8 mouse cellular contexts compared by ENCODE assay signal in the genomic region with DNA sequence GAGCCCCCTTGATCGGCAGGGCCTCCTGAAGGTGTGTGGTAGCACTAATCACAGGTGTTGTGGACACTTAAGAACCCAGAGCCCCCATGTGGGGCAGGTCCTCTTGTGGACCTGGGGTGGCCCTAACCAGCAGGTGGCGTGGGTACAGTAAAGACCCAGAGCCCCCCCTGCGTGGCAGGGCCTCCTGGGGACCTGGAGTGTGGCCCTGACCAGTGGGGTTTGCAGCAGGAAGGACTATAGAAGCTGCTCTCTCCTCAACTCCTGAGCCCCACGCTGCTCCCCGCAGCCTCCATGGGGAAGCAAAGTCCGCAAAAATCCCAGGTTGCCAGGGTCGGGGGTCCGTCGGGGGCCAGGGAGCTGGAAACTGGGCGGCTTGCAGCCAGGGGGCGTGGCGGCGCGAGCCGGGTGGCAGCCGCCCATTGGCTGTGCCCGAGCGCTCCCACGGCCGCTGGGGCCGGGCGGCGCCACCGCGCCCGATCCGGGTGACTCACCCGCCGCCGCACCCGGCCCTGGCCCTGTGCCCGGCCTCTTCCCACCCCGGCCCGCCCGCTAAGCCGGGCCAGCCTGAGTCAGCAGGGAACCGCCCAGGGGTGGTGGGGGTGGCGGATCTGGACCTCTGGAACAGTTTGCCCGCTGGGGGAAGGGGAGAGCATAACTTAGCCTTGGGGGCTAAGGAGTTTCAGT. TPM values are rescaled to one million over a fixed set of nuclear protein-coding genes. Genes with fewer than 3 reads are reported as not detected.
DNase-seq lines count a peak whose midpoint lies in the region; ATAC-seq and TF ChIP-seq lines count a peak whose summit lies in the region.

No protein-coding gene starts in this region.

- no peak for TF ChIP-seq CTCF in bone marrow, adult 2 months (IDR thresholded peaks at IDR 0.05; ENCODE audit: control insufficient read depth, insufficient read depth, low read length)
- peak; percentile 39; the same call in 1 of the 2 replicates for TF ChIP-seq CTCF in kidney, postnatal 0 days (IDR thresholded peaks at IDR 0.05; ENCODE audit: low read depth)

- H3K9ac ChIP-seq in heart, embryonic 13.5 days: peak overlapping the region; percentile 78
- peak overlapping the region; percentile 55 for H3K9ac ChIP-seq in kidney, postnatal 0 days (ENCODE audit: low read depth, low read length)
- H3K9ac ChIP-seq in liver, embryonic 11.5 days (ENCODE audit: low read depth, low read length): peak overlapping the region; percentile 78

- peak; percentile 60 for DNase-seq in A20 (ENCODE audit: low read depth, low spot score)
- peak; percentile 90 for DNase-seq in kidney, postnatal 0 days (ENCODE audit: low spot score)
- DNase-seq in liver, embryonic 11.5 days (ENCODE audit: low spot score): peak; percentile 82
- DNase-seq in spleen, postnatal 4 days (ENCODE audit: low spot score in 2 of 2): peak; percentile 90 to 94

- no peaks in the 10 kb centered on the region for H3K9me3 ChIP-seq in heart, embryonic 13.5 days
- H3K9me3 ChIP-seq in kidney, postnatal 0 days (replicated peaks; ENCODE audit: low read length): no peaks in the 10 kb centered on the region
- no peaks in the 10 kb centered on the region for H3K9me3 ChIP-seq in liver, embryonic 11.5 days (ENCODE audit: control insufficient read depth, low read length)

- H3K4me2 ChIP-seq in heart, embryonic 13.5 days: peak overlapping the region; percentile 75
- peak overlapping the region; percentile 54 for H3K4me2 ChIP-seq in kidney, postnatal 0 days (ENCODE audit: low read length)
- peak overlapping the region; percentile 85 for H3K4me2 ChIP-seq in liver, embryonic 11.5 days

- H3K36me3 ChIP-seq in heart, embryonic 13.5 days: no peaks in the 10 kb centered on the region
- no peaks in the 10 kb centered on the region for H3K36me3 ChIP-seq in kidney, postnatal 0 days (ENCODE audit: insufficient read depth, low read length)
- no peaks in the 10 kb centered on the region for H3K36me3 ChIP-seq in liver, embryonic 11.5 days (ENCODE audit: control insufficient read depth, insufficient read depth, low read length)

- 3% methylated on average over 39 of the region's 39 CpGs for WGBS in bone marrow, adult 2 months
- WGBS in heart, embryonic 13.5 days: 3% methylated on average over 36 of the region's 39 CpGs
- WGBS in kidney, postnatal 0 days: 2% methylated on average over 38 of the region's 39 CpGs
- 3% methylated on average over 35 of the region's 39 CpGs for WGBS in liver, embryonic 11.5 days

- H3K4me1 ChIP-seq in bone marrow, adult 2 months (ENCODE audit: control insufficient read depth, insufficient read depth, low read length): peaks cover 6% of the 10 kb centered on the region
- peaks cover 34% of the 10 kb centered on the region for H3K4me1 ChIP-seq in heart, embryonic 13.5 days
- peaks cover 25% of the 10 kb centered on the region for H3K4me1 ChIP-seq in kidney, postnatal 0 days (replicated peaks; ENCODE audit: insufficient read depth, low read length)
- H3K4me1 ChIP-seq in liver, embryonic 11.5 days (replicated peaks; ENCODE audit: control insufficient read depth, insufficient read depth, low read length): peaks cover 26% of the 10 kb centered on the region

- ATAC-seq in erythroid progenitor cell, adult 5-6 weeks (replicated peaks; ENCODE audit: low FRiP score, poor library complexity, severe bottlenecking): peak; percentile 76
- ATAC-seq in heart, embryonic 13.5 days (ENCODE audit: extremely low read depth, insufficient number of reproducible peaks, low FRiP score, low TSS enrichment): peak; percentile 90
- ATAC-seq in kidney, postnatal 0 days (replicated peaks; ENCODE audit: low FRiP score, low read depth): peak; percentile 91
- peak; percentile 95 for ATAC-seq in liver, embryonic 11.5 days (replicated peaks; ENCODE audit: low FRiP score)
- 0 out of 2 replicates have a peak, but pooled peaks have one; percentile 3 for ATAC-seq in monocyte, adult 5-6 weeks (replicated peaks; ENCODE audit: insufficient number of reproducible peaks, low FRiP score, low TSS enrichment, poor library complexity, severe bottlenecking)

- TF ChIP-seq POLR2A in bone marrow, adult 2 months (IDR thresholded peaks at IDR 0.05; ENCODE audit: borderline replicate concordance, control insufficient read depth, low read depth, low read length): peak; percentile 6; the same call in 1 of the 2 replicates

- peak overlapping the region; percentile 85 for H3K27ac ChIP-seq in bone marrow, adult 2 months (ENCODE audit: control insufficient read depth, insufficient read depth, low read depth, low read length, poor library complexity)
- H3K27ac ChIP-seq in heart, embryonic 13.5 days (replicated peaks): peak overlapping the region; percentile 78
- H3K27ac ChIP-seq in kidney, postnatal 0 days: peak overlapping the region; percentile 94
- peak overlapping the region; percentile 73 for H3K27ac ChIP-seq in liver, embryonic 11.5 days (ENCODE audit: low read depth, low read length)

- H3K4me3 ChIP-seq in bone marrow, adult 2 months (replicated peaks; ENCODE audit: control insufficient read depth, low read depth, low read length): peak overlapping the region; percentile 46
- H3K4me3 ChIP-seq in heart, embryonic 13.5 days: peak overlapping the region; percentile 44
- H3K4me3 ChIP-seq in kidney, postnatal 0 days (replicated peaks; ENCODE audit: low read depth, low read length): peak overlapping the region; percentile 14; the same call in 1 of the 2 replicates
- peak overlapping the region; percentile 44 for H3K4me3 ChIP-seq in liver, embryonic 11.5 days (ENCODE audit: low read depth, low read length)

- H3K27me3 ChIP-seq in heart, embryonic 13.5 days (replicated peaks): peaks cover 16% of the 10 kb centered on the region
- no peaks in the 10 kb centered on the region for H3K27me3 ChIP-seq in kidney, postnatal 0 days (ENCODE audit: insufficient read depth, low read length)
- H3K27me3 ChIP-seq in liver, embryonic 11.5 days (replicated peaks; ENCODE audit: control insufficient read depth, insufficient read depth, low read length): no peaks in the 10 kb centered on the region; the same call in none of the 2 replicates

RNA-seq across cellular contexts. Expression of a gene that starts 23.1 kb away (rescaled TPM):
- not detected in 2 replicates for polyA plus RNA-seq in bone marrow, adult 2 months (2011; ENCODE audit: insufficient read depth, insufficient read length, low replicate concordance, missing spikeins)
- not detected in 2 replicates for total RNA-seq in erythroid progenitor cell, adult 5-6 weeks (2015; ENCODE audit: low replicate concordance)
- total RNA-seq in erythroid progenitor cell, adult 5-6 weeks (2017; ENCODE audit: low replicate concordance): not detected in 2 replicates
- not detected in 2 replicates for polyA plus RNA-seq in heart, embryonic 13.5 days (2015; fragmentation: Nextera tagmentation; extraction: Ambion mirVana)
- polyA plus RNA-seq in kidney, postnatal 0 days (2015; fragmentation: Nextera tagmentation; extraction: Ambion mirVana): 0.07 TPM in 1 of 2 replicates, not detected in the other
- not detected in 2 replicates for polyA plus RNA-seq in liver, embryonic 11.5 days (2014; fragmentation: Nextera tagmentation; extraction: Ambion mirVana)
- not detected in 3 replicates for total RNA-seq in monocyte, adult 5-6 weeks (2017)

RNA-seq across cellular contexts. Expression of a gene that starts 27.1 kb away (rescaled TPM):
- 1.0 TPM in 1 of 2 replicates, not detected in the other for polyA plus RNA-seq in bone marrow, adult 2 months (2011; ENCODE audit: insufficient read depth, insufficient read length, low replicate concordance, missing spikeins)
- total RNA-seq in erythroid progenitor cell, adult 5-6 weeks (2015; ENCODE audit: low replicate concordance): not detected in 2 replicates
- not detected in 2 replicates for total RNA-seq in erythroid progenitor cell, adult 5-6 weeks (2017; ENCODE audit: low replicate concordance)
- polyA plus RNA-seq in heart, embryonic 13.5 days (2015; fragmentation: Nextera tagmentation; extraction: Ambion mirVana): 21.7 and 24.9 TPM in 2 replicates
- polyA plus RNA-seq in kidney, postnatal 0 days (2015; fragmentation: Nextera tagmentation; extraction: Ambion mirVana): 305 and 333 TPM in 2 replicates
- 103 TPM in 2 replicates for polyA plus RNA-seq in liver, embryonic 11.5 days (2014; fragmentation: Nextera tagmentation; extraction: Ambion mirVana)
- total RNA-seq in monocyte, adult 5-6 weeks (2017): 0.19 to 0.68 TPM in 2 of 3 replicates, not detected in the other

RNA-seq across cellular contexts. Expression of a gene that starts 37.1 kb away (rescaled TPM):
- polyA plus RNA-seq in bone marrow, adult 2 months (2011; ENCODE audit: insufficient read depth, insufficient read length, low replicate concordance, missing spikeins): not detected in 2 replicates
- total RNA-seq in erythroid progenitor cell, adult 5-6 weeks (2015; ENCODE audit: low replicate concordance): not detected in 2 replicates
- total RNA-seq in erythroid progenitor cell, adult 5-6 weeks (2017; ENCODE audit: low replicate concordance): not detected in 2 replicates
- polyA plus RNA-seq in heart, embryonic 13.5 days (2015; fragmentation: Nextera tagmentation; extraction: Ambion mirVana): 0.45 and 0.56 TPM in 2 replicates
- 0.08 and 0.29 TPM in 2 replicates for polyA plus RNA-seq in kidney, postnatal 0 days (2015; fragmentation: Nextera tagmentation; extraction: Ambion mirVana)
- 0.08 TPM in 1 of 2 replicates, not detected in the other for polyA plus RNA-seq in liver, embryonic 11.5 days (2014; fragmentation: Nextera tagmentation; extraction: Ambion mirVana)
- total RNA-seq in monocyte, adult 5-6 weeks (2017): not detected in 3 replicates

RNA-seq across cellular contexts. Expression of a gene that starts 50.8 kb away (rescaled TPM):
- 2.0 and 5.6 TPM in 2 replicates for polyA plus RNA-seq in bone marrow, adult 2 months (2011; ENCODE audit: insufficient read depth, insufficient read length, low replicate concordance, missing spikeins)
- total RNA-seq in erythroid progenitor cell, adult 5-6 weeks (2015; ENCODE audit: low replicate concordance): 1.7 TPM in 1 of 2 replicates, not detected in the other
- 0.26 TPM in 1 of 2 replicates, not detected in the other for total RNA-seq in erythroid progenitor cell, adult 5-6 weeks (2017; ENCODE audit: low replicate concordance)
- 34.6 and 36.0 TPM in 2 replicates for polyA plus RNA-seq in heart, embryonic 13.5 days (2015; fragmentation: Nextera tagmentation; extraction: Ambion mirVana)
- 252 and 256 TPM in 2 replicates for polyA plus RNA-seq in kidney, postnatal 0 days (2015; fragmentation: Nextera tagmentation; extraction: Ambion mirVana)
- 110 and 113 TPM in 2 replicates for polyA plus RNA-seq in liver, embryonic 11.5 days (2014; fragmentation: Nextera tagmentation; extraction: Ambion mirVana)
- 1.1 to 4.4 TPM (median 3.5 TPM) in 3 replicates for total RNA-seq in monocyte, adult 5-6 weeks (2017)

RNA-seq across cellular contexts. Expression of a gene that starts 52.6 kb away (rescaled TPM):
- not detected in 2 replicates for polyA plus RNA-seq in bone marrow, adult 2 months (2011; ENCODE audit: insufficient read depth, insufficient read length, low replicate concordance, missing spikeins)
- not detected in 2 replicates for total RNA-seq in erythroid progenitor cell, adult 5-6 weeks (2015; ENCODE audit: low replicate concordance)
- not detected in 2 replicates for total RNA-seq in erythroid progenitor cell, adult 5-6 weeks (2017; ENCODE audit: low replicate concordance)
- polyA plus RNA-seq in heart, embryonic 13.5 days (2015; fragmentation: Nextera tagmentation; extraction: Ambion mirVana): 0.06 and 0.07 TPM in 2 replicates
- 0.46 and 0.93 TPM in 2 replicates for polyA plus RNA-seq in kidney, postnatal 0 days (2015; fragmentation: Nextera tagmentation; extraction: Ambion mirVana)
- polyA plus RNA-seq in liver, embryonic 11.5 days (2014; fragmentation: Nextera tagmentation; extraction: Ambion mirVana): not detected in 2 replicates
- total RNA-seq in monocyte, adult 5-6 weeks (2017): not detected in 3 replicates

Comparison
In these comparisons a context has a peak if more than half of its experiments do, and no peak if none do; other contexts are left out.
1. Peak in every context shown above with its lines: DNase-seq, ATAC-seq, H3K4me3 ChIP-seq and H3K27ac ChIP-seq.
2. ATAC-seq: peak in every context shown above with its lines; median percentile 95 in liver, embryonic 11.5 days; 91 in kidney, postnatal 0 days; 90 in heart, embryonic 13.5 days; 76 in erythroid progenitor cell, adult 5-6 weeks; 3 in monocyte, adult 5-6 weeks.
3. RNA of a gene that starts 27.1 kb away (polyA plus RNA-seq): 305 to 333 TPM in kidney, postnatal 0 days, 103 TPM in liver, embryonic 11.5 days and 21.7 to 24.9 TPM in heart, embryonic 13.5 days; 1.0 TPM in bone marrow, adult 2 months; every median in the first group is over 10 times any median in the second.